Mouse (Mus musculus) ES-Bruce4 (cell line): ENCODE data around the gene Adgb. TPM values are rescaled to one million over a fixed set of nuclear protein-coding genes. Genes with fewer than 3 reads are reported as not detected.

Experiments used
- H3K27ac ChIP-seq: 2 replicates; pipeline ENCODE4 v1.5.1; 2012; ENCODE audit warnings: low read length, inconsistent platforms; ENCODE audit not compliant: insufficient read depth
- H3K27me3 ChIP-seq: 2 replicates; pipeline ENCODE4 v1.6.1; 2012; ENCODE audit warnings: mild to moderate bottlenecking, low read length, inconsistent platforms; ENCODE audit not compliant: control insufficient read depth, poor library complexity, insufficient read depth, severe bottlenecking
- H3K36me3 ChIP-seq: 2 replicates; pipeline ENCODE4 v1.6.1; 2012; ENCODE audit warnings: inconsistent platforms, mild to moderate bottlenecking, low read length, moderate library complexity; ENCODE audit not compliant: control insufficient read depth, poor library complexity, insufficient read depth, severe bottlenecking
- H3K4me1 ChIP-seq: one replicate; pipeline ENCODE4 v1.8.1; 2011; ENCODE audit warnings: low read length; ENCODE audit not compliant: control insufficient read depth, insufficient read depth
- H3K4me3 ChIP-seq: 2 replicates; pipeline ENCODE4 v1.5.1; 2011; ENCODE audit warnings: low read depth, mild to moderate bottlenecking, low read length
- H3K9ac ChIP-seq: 2 replicates; pipeline ENCODE4 v1.6.1; 2012; ENCODE audit warnings: low read depth, mild to moderate bottlenecking, inconsistent platforms; ENCODE audit not compliant: poor library complexity, severe bottlenecking
- H3K9me3 ChIP-seq: replicated peaks from 2 replicates; pipeline ENCODE4 v1.6.1; 2012; ENCODE audit warnings: mild to moderate bottlenecking, low read length, inconsistent platforms; ENCODE audit not compliant: control insufficient read depth, poor library complexity, insufficient read depth, severe bottlenecking
- CTCF ChIP-seq: IDR thresholded peaks from one replicate; pipeline ENCODE4 v1.8.1; 2011; ENCODE audit warnings: low read depth, low read length
- EP300 ChIP-seq: IDR thresholded peaks from 2 replicates; pipeline ENCODE4 v1.6.1; 2011; ENCODE audit warnings: low read depth, low read length; ENCODE audit not compliant: insufficient read depth
- POLR2A ChIP-seq: IDR thresholded peaks from one replicate; pipeline ENCODE4 v1.8.1; 2011; ENCODE audit warnings: low read length; ENCODE audit not compliant: insufficient read depth
- polyA plus RNA-seq: library from polyadenylated mRNA; stranded (reverse); fragments of >200 nt; gene quantifications from 2 replicates; pipeline ENCODE4 v1.2.4, GENCODE M21; 2011; ENCODE audit warnings: low read depth; ENCODE audit not compliant: missing spikeins, insufficient read depth, insufficient read length

Adgb gene
- polyA plus RNA-seq, 1 experiment, result not detected

- no peaks in the 10 kb centered on the region for H3K9me3 ChIP-seq
- H3K27ac ChIP-seq, result no peak overlapping the region
- no peak overlapping the region for H3K9ac ChIP-seq
- H3K36me3 ChIP-seq, result no peaks in the 10 kb centered on the region
- no peaks in the 10 kb centered on the region for H3K27me3 ChIP-seq
- no peak for TF ChIP-seq POLR2A
- no peak for TF ChIP-seq EP300
- TF ChIP-seq CTCF, result no peak
- H3K4me1 ChIP-seq, result no peaks in the 10 kb centered on the region
- H3K4me3 ChIP-seq, result no peak overlapping the region
These were observed 42.5 kb downstream of the Adgb start for GRCm38 (mm10) chr10:10429635-10430034.

GRCm38 (mm10) chr10:10429032-10429431, 43.1 kb downstream of the Adgb start:
- Histone ChIP-seq H3K27me3 (no peaks in the 10 kb centered on the region), H3K4me1 (no peaks in the 10 kb centered on the region), H3K9me3 (no peaks in the 10 kb centered on the region), H3K9ac (no peak overlapping the region), H3K27ac (no peak overlapping the region), H3K36me3 (no peaks in the 10 kb centered on the region), H3K4me3 (no peak overlapping the region)
- no peak for TF ChIP-seq EP300
- TF ChIP-seq CTCF, result no peak
- TF ChIP-seq POLR2A, result no peak

GRCm38 (mm10) chr10:10424383-10424782, 47.7 kb downstream of the Adgb start:
- Histone ChIP-seq H3K4me3 (no peak overlapping the region), H3K9ac (no peak overlapping the region), H3K4me1 (no peaks in the 10 kb centered on the region), H3K9me3 (no peaks in the 10 kb centered on the region), H3K36me3 (no peaks in the 10 kb centered on the region), H3K27ac (no peak overlapping the region), H3K27me3 (no peaks in the 10 kb centered on the region)
- TF ChIP-seq EP300 (no peak), CTCF (no peak), POLR2A (no peak)

- Histone ChIP-seq H3K27me3 (no peaks in the 10 kb centered on the region), H3K27ac (no peak overlapping the region), H3K36me3 (no peaks in the 10 kb centered on the region), H3K4me3 (no peak overlapping the region), H3K9me3 (0 out of 2 replicates have a peak, but pooled peaks cover 3% of the 10 kb centered on the region), H3K4me1 (no peaks in the 10 kb centered on the region), H3K9ac (no peak overlapping the region)
- TF ChIP-seq EP300 (no peak), POLR2A (no peak), CTCF (no peak)
These were observed 61.1 kb downstream of the Adgb start for GRCm38 (mm10) chr10:10411046-10411445.

- Histone ChIP-seq H3K36me3 (no peaks in the 10 kb centered on the region), H3K9me3 (no peaks in the 10 kb centered on the region), H3K9ac (no peak overlapping the region), H3K4me1 (no peaks in the 10 kb centered on the region), H3K27ac (no peak overlapping the region), H3K27me3 (no peaks in the 10 kb centered on the region), H3K4me3 (no peak overlapping the region)
- TF ChIP-seq EP300 (no peak), POLR2A (no peak), CTCF (no peak)
These were observed 64.0 kb downstream of the Adgb start for GRCm38 (mm10) chr10:10408166-10408565.

- H3K27me3 ChIP-seq, result no peaks in the 10 kb centered on the region
- H3K4me3 ChIP-seq, result no peak overlapping the region
- H3K9me3 ChIP-seq, result no peaks in the 10 kb centered on the region
- no peaks in the 10 kb centered on the region for H3K4me1 ChIP-seq
- no peak overlapping the region for H3K27ac ChIP-seq
- TF ChIP-seq POLR2A (no peak), CTCF (no peak), EP300 (no peak)
- H3K9ac ChIP-seq, result no peak overlapping the region
- H3K36me3 ChIP-seq, result no peaks in the 10 kb centered on the region
These were observed 76.2 kb downstream of the Adgb start for GRCm38 (mm10) chr10:10395784-10396481.
